Mouse (Mus musculus) stomach, postnatal 0 days (tissue): Measurements from ENCODE around the gene Tie1.

Source experiments
- CTCF ChIP-seq: IDR thresholded peaks from 2 replicates; pipeline ENCODE4 v1.5.1; 2016; ENCODE audit warnings: antibody characterized with exemption, low read depth, mild to moderate bottlenecking, moderate library complexity
- EP300 ChIP-seq: optimal IDR thresholded peaks from 2 replicates; pipeline ENCODE3; 2016; ENCODE audit warnings: antibody characterized with exemption

DNA sequence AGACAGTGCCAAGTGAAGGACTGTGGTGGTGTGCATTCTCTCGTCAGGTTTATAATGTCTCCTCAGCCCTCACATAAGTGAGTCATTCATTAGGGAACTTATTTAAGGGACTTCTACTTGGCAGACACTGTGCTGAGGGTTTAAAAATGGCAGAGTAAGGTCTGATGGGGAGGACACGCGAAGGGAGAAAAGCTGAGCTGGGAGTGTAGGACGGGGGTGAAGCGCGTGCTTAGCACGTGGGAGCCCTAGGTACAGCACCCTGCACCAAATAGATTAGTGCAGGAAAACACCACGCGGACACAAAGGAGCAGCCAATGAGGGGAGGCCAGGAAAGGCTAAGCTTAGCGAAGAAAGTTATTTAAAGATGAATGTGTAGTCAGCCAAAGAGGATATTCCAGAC lies 44.8 kb downstream of the Tie1 start:
- TF ChIP-seq CTCF: no peak
- TF ChIP-seq EP300: no peak
